Mouse (Mus musculus): ENCODE measurements around the gene Olfr160. TPM values are rescaled to one million over a fixed set of nuclear protein-coding genes. Genes with fewer than 3 reads are reported as not detected.

The Olfr160 gene
- polyA plus RNA-seq, 1 experiment from 2014 or later = not detected

DNA sequence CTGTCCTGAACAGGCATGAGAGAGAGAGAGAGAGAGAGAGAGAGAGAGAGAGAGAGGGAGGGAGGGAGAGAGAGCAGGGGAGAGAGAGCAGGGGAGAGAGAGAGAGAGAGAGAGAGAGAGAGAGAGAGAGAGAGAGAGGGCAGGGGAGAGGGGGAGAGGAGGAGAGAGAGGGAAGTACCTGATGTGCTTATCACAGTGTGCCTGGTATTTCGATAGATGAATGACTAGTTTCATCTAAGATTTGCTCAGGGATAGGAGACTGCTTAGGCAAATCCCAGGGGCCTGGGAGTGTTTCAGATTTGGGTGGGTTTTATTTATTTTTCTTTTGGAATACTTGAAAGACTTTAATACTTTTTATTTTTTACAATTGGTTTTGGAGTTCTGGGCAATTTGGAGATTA lies 52.8 kb downstream of the Olfr160 start:
- H3K9me3 ChIP-seq (replicated peaks; ENCODE audit: control insufficient read depth, low read length) = no peaks in the 10 kb centered on the region
- no peak overlapping the region for H3K4me2 ChIP-seq (ENCODE audit: low read depth, low read length)
- no peak overlapping the region for H3K27ac ChIP-seq (ENCODE audit: low read length)
- H3K9ac ChIP-seq (ENCODE audit: low read length) = no peak overlapping the region
- no peaks in the 10 kb centered on the region; the same call in 1 of the 2 replicates for H3K4me1 ChIP-seq (ENCODE audit: control insufficient read depth, insufficient read depth, low read length)
- H3K27me3 ChIP-seq (ENCODE audit: control insufficient read depth, insufficient read depth, low read length) = no peaks in the 10 kb centered on the region
- no peaks in the 10 kb centered on the region for H3K36me3 ChIP-seq (ENCODE audit: control insufficient read depth, insufficient read depth)
- no peak overlapping the region for H3K4me3 ChIP-seq (ENCODE audit: low read length)
- no peak for ATAC-seq (replicated peaks; ENCODE audit: extremely low read depth, insufficient read depth, low FRiP score)
- WGBS = 41% methylated on average over 1 of the region's 1 CpGs

DNA sequence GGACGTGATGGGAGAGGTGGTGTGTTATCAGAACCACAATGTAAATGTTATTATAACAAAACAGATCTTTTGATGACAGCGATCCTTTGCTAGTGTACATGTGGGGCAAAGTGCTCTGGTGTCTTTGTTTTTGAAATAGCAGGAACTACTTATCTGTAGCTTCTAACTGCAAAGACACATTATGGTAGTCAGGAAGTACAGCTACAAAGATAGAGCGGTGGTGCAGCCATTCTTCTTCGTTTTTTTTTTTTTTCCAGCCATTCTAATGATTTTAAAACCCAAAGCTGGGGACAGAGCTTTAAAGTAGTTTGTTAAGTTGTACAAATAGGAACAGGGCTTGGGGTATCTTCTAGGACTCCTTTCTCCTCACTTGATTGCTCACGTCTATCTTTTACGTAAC lies 56.6 kb downstream of the Olfr160 start:
- 74% methylated on average over 6 of the region's 6 CpGs for WGBS
- Histone ChIP-seq H3K36me3 (ENCODE audit: control insufficient read depth, insufficient read depth) (no peaks in the 10 kb centered on the region), H3K27me3 (ENCODE audit: control insufficient read depth, insufficient read depth, low read length) (no peaks in the 10 kb centered on the region), H3K4me1 (ENCODE audit: control insufficient read depth, insufficient read depth, low read length) (peaks cover 4% of the 10 kb centered on the region; the same call in 1 of the 2 replicates), H3K4me2 (ENCODE audit: low read depth, low read length) (no peak overlapping the region), H3K9me3 (replicated peaks; ENCODE audit: control insufficient read depth, low read length) (no peaks in the 10 kb centered on the region), H3K4me3 (ENCODE audit: low read length) (no peak overlapping the region), H3K9ac (ENCODE audit: low read length) (no peak overlapping the region), H3K27ac (ENCODE audit: low read length) (no peak overlapping the region)
- ATAC-seq (replicated peaks; ENCODE audit: extremely low read depth, insufficient read depth, low FRiP score) = no peak

Other genes with a start within 250 kb of the Olfr160 start
- 11.1 and 11.4 TPM in 2 replicates for gene Msantd2, start 226.9 kb downstream of the Olfr160 start, polyA plus RNA-seq (2015; fragmentation: Nextera tagmentation; extraction: Ambion mirVana)
- gene Esam, start 188.2 kb downstream of the Olfr160 start, polyA plus RNA-seq (2015; fragmentation: Nextera tagmentation; extraction: Ambion mirVana) = 92.1 and 101 TPM in 2 replicates
- gene Vsig2, start 177.0 kb downstream of the Olfr160 start, polyA plus RNA-seq (2015; fragmentation: Nextera tagmentation; extraction: Ambion mirVana) = 2.1 and 5.3 TPM in 2 replicates
- gene Nrgn, start 163.3 kb downstream of the Olfr160 start, polyA plus RNA-seq (2015; fragmentation: Nextera tagmentation; extraction: Ambion mirVana) = 3.4 and 4.3 TPM in 2 replicates
- 9.2 and 10.9 TPM in 2 replicates for gene Siae, start 160.6 kb downstream of the Olfr160 start, polyA plus RNA-seq (2015; fragmentation: Nextera tagmentation; extraction: Ambion mirVana)
- 7.6 and 7.9 TPM in 2 replicates for gene Spa17, start 102.5 kb downstream of the Olfr160 start, polyA plus RNA-seq (2015; fragmentation: Nextera tagmentation; extraction: Ambion mirVana)
- 95.3 and 105 TPM in 2 replicates for gene Tbrg1, start 58.9 kb downstream of the Olfr160 start, polyA plus RNA-seq (2015; fragmentation: Nextera tagmentation; extraction: Ambion mirVana)
- gene Panx3, start 47.0 kb downstream of the Olfr160 start, polyA plus RNA-seq (2015; fragmentation: Nextera tagmentation; extraction: Ambion mirVana) = 0.05 TPM in 1 of 2 replicates, not detected in the other
- gene Olfr874, start 28.9 kb upstream of the Olfr160 start, polyA plus RNA-seq (2015; fragmentation: Nextera tagmentation; extraction: Ambion mirVana) = not detected in 2 replicates
- gene Olfr875, start 55.6 kb upstream of the Olfr160 start, polyA plus RNA-seq (2015; fragmentation: Nextera tagmentation; extraction: Ambion mirVana) = not detected in 2 replicates
- gene Olfr876, start 86.8 kb upstream of the Olfr160 start, polyA plus RNA-seq (2015; fragmentation: Nextera tagmentation; extraction: Ambion mirVana) = not detected in 2 replicates
- gene Olfr877, start 138.0 kb upstream of the Olfr160 start, polyA plus RNA-seq (2015; fragmentation: Nextera tagmentation; extraction: Ambion mirVana) = not detected in 2 replicates
- not detected in 2 replicates for gene Olfr145, start 180.5 kb upstream of the Olfr160 start, polyA plus RNA-seq (2015; fragmentation: Nextera tagmentation; extraction: Ambion mirVana)
- not detected in 2 replicates for gene Olfr878, start 201.6 kb upstream of the Olfr160 start, polyA plus RNA-seq (2015; fragmentation: Nextera tagmentation; extraction: Ambion mirVana)

All from heart, embryonic 16.5 days (tissue).